Mouse (Mus musculus) lung, postnatal 0 days (tissue): ENCODE measurements around the gene Slc31a1. TPM values are rescaled to one million over a fixed set of nuclear protein-coding genes. Genes with fewer than 3 reads are reported as not detected.
A peak's percentile ranks its signal among the peaks of the same experiment; 100 is the strongest.

Experiments used
- ATAC-seq: fragments of 200-750 bp; cut with Nextera tagmentation; 2 replicates; pipeline ENCODE4 v1.8.0; 2017; ENCODE audit warnings: moderate library complexity
- DNase-seq: peaks from one replicate; pipeline ENCODE4 v3.0.0-alpha.2; 2016; ENCODE audit warnings: low spot score
- H3K27ac ChIP-seq: fragments of 300-500 bp; sonication (generic); 2 replicates; pipeline ENCODE4 v1.5.1; 2014; ENCODE audit warnings: antibody characterized with exemption, mild to moderate bottlenecking, low read length, mixed read lengths
- H3K27me3 ChIP-seq: fragments of 300-500 bp; sonication (generic); replicated peaks from 2 replicates; pipeline ENCODE4 v1.6.1; 2014; ENCODE audit warnings: low read length, mixed read lengths; ENCODE audit not compliant: insufficient read depth
- H3K36me3 ChIP-seq: fragments of 300-500 bp; sonication (generic); 2 replicates; pipeline ENCODE4 v1.6.1; 2014; ENCODE audit warnings: low read length, mixed read lengths; ENCODE audit not compliant: insufficient read depth
- H3K4me1 ChIP-seq: fragments of 300-500 bp; sonication (generic); 2 replicates; pipeline ENCODE4 v1.6.1; 2014; ENCODE audit warnings: antibody characterized with exemption, low read depth, low read length, mixed read lengths; ENCODE audit not compliant: insufficient read depth
- H3K4me2 ChIP-seq: fragments of 300-500 bp; sonication (generic); replicated peaks from 2 replicates; pipeline ENCODE4 v1.6.1; 2014; ENCODE audit warnings: low read depth, mild to moderate bottlenecking, low read length, moderate library complexity, mixed read lengths
- H3K4me3 ChIP-seq: fragments of 300-500 bp; sonication (generic); 2 replicates; pipeline ENCODE4 v1.5.1; 2014; ENCODE audit warnings: low read depth, low read length
- H3K9ac ChIP-seq: fragments of 300-500 bp; sonication (generic); replicated peaks from 2 replicates; pipeline ENCODE4 v1.6.1; 2014; ENCODE audit warnings: low read depth, mild to moderate bottlenecking
- H3K9me3 ChIP-seq: fragments of 300-500 bp; sonication (generic); 2 replicates; pipeline ENCODE4 v1.6.1; 2016; ENCODE audit warnings: low read length, mixed read lengths
- CTCF ChIP-seq: IDR thresholded peaks from 2 replicates; pipeline ENCODE4 v1.5.1; 2016; ENCODE audit warnings: antibody characterized with exemption, mild to moderate bottlenecking
- EP300 ChIP-seq: IDR thresholded peaks from 2 replicates; pipeline ENCODE4 v1.6.1; 2016; ENCODE audit warnings: antibody characterized with exemption, mild to moderate bottlenecking, control low read depth
- WGBS: fragments of 180-500 bp; shearing (Covaris S2); extraction: QIAGEN DNeasy Blood & Tissue Kit; methylation state at CpG from one replicate; pipeline ENCODE4 v1.1.7; 2014; 5-methylcytosine and 5-hydroxymethylcytosine counted together
- polyA plus RNA-seq: library from polyadenylated mRNA; unstranded; fragments of >200 nt; fragmentation: Nextera tagmentation; extraction: Ambion mirVana; gene quantifications from 2 replicates; pipeline ENCODE4 v1.2.1, GENCODE M21; 2015

Slc31a1 gene
- polyA plus RNA-seq, 1 experiment from 2014 or later: 61.1 TPM

DNA sequence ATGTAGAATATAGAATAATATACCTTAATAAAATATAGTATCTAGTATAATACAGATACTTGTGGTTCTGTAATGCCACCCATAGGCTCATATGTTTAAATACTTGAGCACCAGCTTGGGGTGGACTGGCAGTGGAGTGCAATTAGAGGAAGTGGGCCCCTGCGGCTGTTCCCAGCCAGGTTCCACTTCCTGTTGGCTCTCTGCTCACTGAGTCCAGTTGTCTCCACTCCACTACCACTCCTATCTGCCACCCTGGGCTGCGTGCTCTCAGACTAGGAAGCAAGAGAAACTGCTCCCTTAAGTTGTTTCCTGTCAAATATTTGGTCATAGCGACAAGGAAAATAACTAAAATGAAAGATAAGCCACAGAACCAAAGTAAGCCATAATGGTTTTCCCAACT is 37.8 kb upstream of the Slc31a1 start:
- TF ChIP-seq EP300 (no peak), CTCF (no peak)
- H3K36me3 ChIP-seq: peaks cover 50% of the 10 kb centered on the region
- DNase-seq (no peak), ATAC-seq (no peak)
- no peaks in the 10 kb centered on the region for H3K9me3 ChIP-seq
- H3K4me1 ChIP-seq: no peaks in the 10 kb centered on the region
- H3K27ac ChIP-seq: no peak overlapping the region
- no peak overlapping the region for H3K4me2 ChIP-seq
- 58% methylated on average over 3 of the region's 3 CpGs for WGBS
- H3K27me3 ChIP-seq: no peaks in the 10 kb centered on the region
- no peak overlapping the region for H3K4me3 ChIP-seq
- H3K9ac ChIP-seq: no peak overlapping the region

DNA sequence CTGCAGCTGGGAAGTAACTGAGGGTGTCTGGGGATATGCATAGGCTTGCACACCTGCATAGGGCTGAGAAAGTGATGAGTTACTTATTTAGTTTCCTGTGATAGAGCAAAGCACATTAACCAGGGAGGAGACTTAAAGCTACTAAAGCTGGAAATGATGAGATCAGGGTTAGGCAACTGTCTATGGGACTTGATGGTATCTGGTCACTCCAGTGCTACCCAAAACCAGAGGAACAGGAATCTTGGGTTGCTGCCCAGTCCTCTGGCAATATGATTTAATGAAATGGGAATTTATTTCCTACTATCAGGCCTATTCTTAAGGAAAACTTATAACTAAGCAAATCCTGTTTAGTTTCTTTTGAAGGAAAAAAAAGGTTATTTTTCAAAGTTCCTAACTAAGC is 34.4 kb upstream of the Slc31a1 start:
- H3K4me1 ChIP-seq: no peaks in the 10 kb centered on the region
- DNase-seq (no peak), ATAC-seq (no peak)
- H3K4me2 ChIP-seq: no peak overlapping the region
- H3K27me3 ChIP-seq: no peaks in the 10 kb centered on the region
- H3K9me3 ChIP-seq: no peaks in the 10 kb centered on the region
- no peak overlapping the region for H3K9ac ChIP-seq
- H3K27ac ChIP-seq: no peak overlapping the region
- peaks cover 48% of the 10 kb centered on the region for H3K36me3 ChIP-seq
- no peak overlapping the region for H3K4me3 ChIP-seq
- no peak for TF ChIP-seq CTCF
- no peak for TF ChIP-seq EP300

DNA sequence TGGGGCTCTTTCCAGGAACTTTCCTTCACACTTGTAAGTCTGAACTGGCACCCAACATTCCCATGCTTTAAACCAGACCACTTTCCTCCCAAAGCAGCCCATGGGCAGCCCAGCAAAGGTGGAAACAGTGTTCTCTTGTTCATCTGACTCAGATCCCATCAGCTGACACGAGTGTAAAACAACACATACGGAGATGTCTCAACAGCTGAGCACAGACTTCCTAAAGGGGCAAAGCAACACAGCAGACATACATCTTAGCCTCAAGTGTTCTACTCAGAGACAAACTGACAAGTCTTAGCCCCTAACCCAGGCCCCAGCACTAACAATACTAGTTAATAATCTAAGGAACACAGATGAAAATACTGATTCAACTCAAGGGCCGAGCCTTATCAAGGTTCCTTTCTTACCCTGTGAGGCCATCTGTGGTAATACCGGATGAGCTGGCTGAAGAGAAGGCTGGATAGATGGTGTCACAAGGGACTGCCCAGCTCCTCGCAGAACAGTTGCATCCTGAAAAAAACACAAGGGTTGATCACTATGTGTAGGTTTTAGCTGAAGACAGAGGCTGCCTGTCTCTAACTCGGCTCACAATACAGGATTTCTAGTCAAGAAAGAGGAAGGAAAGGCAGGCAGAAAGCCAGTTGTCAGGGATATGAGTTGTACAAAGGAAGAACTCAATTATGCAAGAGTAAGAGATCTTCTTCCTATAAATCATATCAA is 31.4 kb upstream of the Slc31a1 start:
- Histone ChIP-seq H3K9ac (no peak overlapping the region), H3K4me2 (no peak overlapping the region), H3K36me3 (peaks cover 41% of the 10 kb centered on the region), H3K4me1 (no peaks in the 10 kb centered on the region), H3K9me3 (no peaks in the 10 kb centered on the region), H3K4me3 (no peak overlapping the region), H3K27me3 (no peaks in the 10 kb centered on the region), H3K27ac (no peak overlapping the region)
- WGBS: 69% methylated on average over 6 of the region's 6 CpGs
- no peak for ATAC-seq
- no peak for DNase-seq
- TF ChIP-seq EP300 (no peak), CTCF (no peak)

DNA sequence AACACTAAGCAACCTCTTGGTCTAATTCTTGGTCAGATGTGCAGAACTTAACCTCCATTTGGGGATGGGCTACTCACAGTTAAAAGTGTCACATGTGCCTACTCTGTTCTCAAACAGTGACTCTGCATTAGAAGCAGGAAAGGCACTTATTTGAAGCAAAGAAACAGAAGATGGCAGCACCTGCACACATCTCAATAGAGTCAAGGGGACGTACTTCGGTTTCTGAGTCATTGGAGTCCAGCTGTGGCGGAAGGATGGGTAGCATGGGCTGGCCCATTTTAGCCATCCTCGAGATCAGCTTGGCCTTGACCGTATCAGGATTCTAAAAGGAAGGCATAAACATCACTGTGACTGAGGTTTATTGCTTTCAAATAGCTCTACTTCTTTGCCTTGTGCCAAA is 28.6 kb upstream of the Slc31a1 start:
- DNase-seq: peak; percentile 54
- H3K36me3 ChIP-seq: peaks cover 47% of the 10 kb centered on the region

DNA sequence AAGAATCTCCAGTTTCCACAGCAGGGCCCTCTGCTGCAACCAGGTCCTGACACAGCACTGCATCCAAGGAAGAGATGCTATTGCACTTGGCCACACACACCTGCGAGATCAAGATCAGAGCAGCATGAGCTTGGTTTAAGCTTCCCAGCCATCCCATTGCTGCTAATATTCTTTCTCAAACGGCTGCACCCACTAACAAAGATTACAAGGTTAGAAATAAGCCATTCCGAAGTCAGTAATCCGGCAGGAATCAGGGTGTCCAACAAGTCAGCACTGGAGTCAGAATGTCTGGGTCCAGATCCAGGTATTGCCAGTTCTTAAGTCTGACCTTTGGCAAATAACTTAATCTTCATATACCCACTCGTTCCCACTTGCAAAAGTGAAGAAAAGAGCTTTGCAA is 22.0 kb upstream of the Slc31a1 start:
- WGBS: 82% methylated on average over 5 of the region's 5 CpGs
- Histone ChIP-seq H3K27me3 (no peaks in the 10 kb centered on the region), H3K4me3 (no peak overlapping the region), H3K36me3 (peaks cover 15% of the 10 kb centered on the region), H3K27ac (no peak overlapping the region), H3K4me2 (no peak overlapping the region), H3K4me1 (no peaks in the 10 kb centered on the region), H3K9ac (no peak overlapping the region), H3K9me3 (no peaks in the 10 kb centered on the region)
- ATAC-seq (no peak), DNase-seq (no peak)
- TF ChIP-seq EP300 (no peak), CTCF (no peak)

More for the DNA sequence above, 28.6 kb upstream of the Slc31a1 start:
- Histone ChIP-seq H3K27me3 (no peaks in the 10 kb centered on the region), H3K4me1 (no peaks in the 10 kb centered on the region), H3K27ac (no peak overlapping the region), H3K4me2 (no peak overlapping the region), H3K9ac (no peak overlapping the region), H3K4me3 (no peak overlapping the region), H3K9me3 (no peaks in the 10 kb centered on the region)
- 64% methylated on average over 5 of the region's 5 CpGs for WGBS
- TF ChIP-seq EP300: no peak
- peak; percentile 57 for TF ChIP-seq CTCF
- ATAC-seq: peak; percentile 25; the same call in 1 of the 2 replicates

DNA sequence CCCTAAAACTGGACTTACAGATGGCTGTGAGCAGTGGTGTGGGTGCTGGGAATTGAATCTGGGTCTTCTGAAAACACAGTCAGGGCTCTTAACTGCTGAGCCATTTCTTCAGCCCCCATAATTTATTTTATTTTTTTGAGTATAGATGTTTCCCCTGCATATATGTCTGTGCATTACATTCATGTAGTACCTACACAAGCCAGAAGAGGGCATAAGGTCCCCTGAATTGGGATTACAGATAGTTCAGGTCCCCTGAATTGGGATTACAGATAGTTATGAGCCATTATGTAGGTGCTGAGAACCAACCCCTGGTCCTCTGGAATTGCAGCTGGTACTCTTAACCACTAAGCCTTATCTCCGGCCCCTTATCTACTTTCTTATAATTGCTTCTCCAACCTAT is 16.5 kb upstream of the Slc31a1 start:
- TF ChIP-seq CTCF: peak; percentile 59
- no peak for TF ChIP-seq EP300
- no peak for DNase-seq
- H3K4me2 ChIP-seq: no peak overlapping the region
- 97% methylated on average over 1 of the region's 1 CpGs for WGBS
- H3K27me3 ChIP-seq: no peaks in the 10 kb centered on the region
- peaks cover 9% of the 10 kb centered on the region for H3K4me1 ChIP-seq
- no peak overlapping the region for H3K4me3 ChIP-seq
- no peaks in the 10 kb centered on the region for H3K36me3 ChIP-seq
- H3K27ac ChIP-seq: no peak overlapping the region
- no peak for ATAC-seq
- no peak overlapping the region for H3K9ac ChIP-seq
- no peaks in the 10 kb centered on the region for H3K9me3 ChIP-seq

DNA sequence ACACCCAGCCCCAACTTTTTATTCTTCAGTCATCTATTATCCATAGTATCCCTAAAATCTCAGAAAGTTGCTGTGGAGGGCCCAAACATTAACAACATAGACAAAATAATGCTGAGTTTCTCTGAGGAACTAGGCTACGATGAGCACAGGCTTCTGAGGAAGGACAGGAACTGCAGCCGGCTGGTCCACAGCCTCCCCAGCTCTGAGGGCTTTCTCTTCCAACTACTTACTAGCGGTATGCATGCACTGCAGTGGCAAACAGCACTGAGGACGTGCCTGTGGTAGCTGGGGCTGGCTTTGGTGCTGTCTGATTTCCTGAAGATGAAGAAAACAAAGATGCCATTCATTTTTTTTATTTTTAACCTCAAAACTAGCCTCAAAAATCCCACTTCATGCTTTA is 14.7 kb upstream of the Slc31a1 start:
- DNase-seq (no peak), ATAC-seq (no peak)
- Histone ChIP-seq H3K36me3 (no peaks in the 10 kb centered on the region), H3K4me2 (no peak overlapping the region), H3K27ac (no peak overlapping the region), H3K9ac (no peak overlapping the region), H3K9me3 (no peaks in the 10 kb centered on the region), H3K4me1 (peaks cover 9% of the 10 kb centered on the region), H3K27me3 (no peaks in the 10 kb centered on the region), H3K4me3 (no peak overlapping the region)
- TF ChIP-seq CTCF (no peak), EP300 (no peak)
- WGBS: 72% methylated on average over 4 of the region's 4 CpGs
